ENCODE assay signal across 7 mouse cellular contexts in the genomic region with DNA sequence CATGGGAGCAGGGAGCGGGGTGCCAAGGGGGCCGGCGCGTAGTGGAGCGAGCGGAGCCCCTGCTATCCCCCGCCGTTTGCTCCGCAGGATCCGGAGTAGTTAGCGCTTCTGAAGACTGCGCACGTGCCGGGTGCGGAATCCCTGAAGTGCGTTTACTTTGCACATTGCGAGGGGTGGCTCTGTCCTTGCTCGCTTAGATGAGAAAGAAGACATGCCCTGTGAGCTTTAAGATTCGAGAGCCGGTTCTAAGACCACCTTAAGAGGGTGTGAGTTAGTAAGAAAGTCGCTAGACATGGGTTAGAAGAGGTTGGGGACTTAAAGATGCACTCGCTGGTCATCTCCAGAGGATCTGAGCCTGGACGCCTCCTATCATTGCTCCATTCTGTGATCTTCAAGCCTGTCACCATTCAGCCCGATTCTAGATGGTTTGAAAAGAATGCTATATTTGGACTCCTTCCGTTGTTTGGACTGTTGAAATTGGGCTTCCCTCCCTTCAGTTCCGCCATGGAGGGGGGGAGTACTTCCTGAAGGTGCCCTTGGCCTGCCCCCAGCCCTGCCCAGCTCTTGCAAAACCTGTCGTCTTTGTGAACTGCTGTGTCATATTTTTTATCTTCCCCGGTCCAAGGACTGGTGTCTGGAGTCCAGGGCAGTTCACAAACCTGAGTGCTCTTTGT. TPM values are rescaled to one million over a fixed set of nuclear protein-coding genes. Genes with fewer than 3 reads are reported as not detected.
A peak's percentile ranks its signal among the peaks of the same experiment; 100 is the strongest.
DNase-seq lines count a peak whose midpoint lies in the region; ATAC-seq and TF ChIP-seq lines count a peak whose summit lies in the region.

No protein-coding gene starts in this region.

- TF ChIP-seq POLR2A in MEL (IDR thresholded peaks at IDR 0.05; ENCODE audit: control insufficient read depth in 1 of 2, insufficient read depth in 1 of 2, low read depth in 1 of 2, low read length in 2 of 2, poor library complexity in 1 of 2) = peak; percentile 39 to 45; a peak in 2 of 4 replicates
- TF ChIP-seq POLR2A in kidney, adult 2 months (IDR thresholded peaks at IDR 0.05; ENCODE audit: low read depth, low read length) = no peak

- H3K36me3 ChIP-seq in MEL (ENCODE audit: control insufficient read depth in 1 of 2, insufficient read depth in 2 of 2, low read length in 2 of 2) = peaks cover 14 to 16% of the 10 kb centered on the region in 2 experiments
- H3K36me3 ChIP-seq in kidney, adult 2 months (ENCODE audit: control insufficient read depth, insufficient read depth, low read length) = no peaks in the 10 kb centered on the region; the same call in 1 of the 2 replicates
- peaks cover 5% of the 10 kb centered on the region; the same call in 1 of the 2 replicates for H3K36me3 ChIP-seq in lung, embryonic 16.5 days (ENCODE audit: control insufficient read depth, insufficient read depth, low read length)

- H3K9me3 ChIP-seq in MEL (replicated peaks; ENCODE audit: insufficient read depth, low read length) = no peaks in the 10 kb centered on the region
- H3K9me3 ChIP-seq in lung, embryonic 16.5 days (ENCODE audit: control insufficient read depth, low read length) = no peaks in the 10 kb centered on the region

- peaks cover 4 to 11% of the 10 kb centered on the region in 2 experiments; a peak in 2 of 4 replicates for H3K4me1 ChIP-seq in MEL (ENCODE audit: control insufficient read depth in 1 of 2, insufficient read depth in 2 of 2, low read length in 2 of 2)
- H3K4me1 ChIP-seq in kidney, adult 2 months (ENCODE audit: control insufficient read depth, insufficient read depth, low read length) = peaks cover 5% of the 10 kb centered on the region; the same call in 1 of the 2 replicates
- peaks cover 18% of the 10 kb centered on the region for H3K4me1 ChIP-seq in lung, embryonic 16.5 days (replicated peaks; ENCODE audit: control insufficient read depth, insufficient read depth, low read length)

- H3K4me2 ChIP-seq in lung, embryonic 16.5 days (ENCODE audit: low read depth, low read length) = peak overlapping the region; percentile 61

- peak; percentile 81 for DNase-seq in MEL (ENCODE audit: low read depth, low spot score)
- peak; percentile 90 for DNase-seq in adrenal gland, postnatal 14 days
- peak; percentile 42 to 55 for DNase-seq in heart, adult 9 months (ENCODE audit: low spot score in 2 of 2)
- DNase-seq in kidney, adult 2 months = peak; percentile 79
- no peak for DNase-seq in c-Kit-positive CD71-positive TER-119-positive erythroid progenitor cells, embryonic 14.5 days (ENCODE audit: low spot score)

- no peaks in the 10 kb centered on the region for H3K27me3 ChIP-seq in MEL (ENCODE audit: control insufficient read depth in 1 of 2, insufficient read depth in 2 of 2, low read length in 2 of 2)
- H3K27me3 ChIP-seq in kidney, adult 2 months (replicated peaks; ENCODE audit: control insufficient read depth, insufficient read depth, low read length) = no peaks in the 10 kb centered on the region
- no peaks in the 10 kb centered on the region for H3K27me3 ChIP-seq in lung, embryonic 16.5 days (ENCODE audit: control insufficient read depth, insufficient read depth, low read depth, low read length)

- ATAC-seq in lung, embryonic 16.5 days (ENCODE audit: low read depth) = peak; percentile 3; the same call in 1 of the 2 replicates
- peak; percentile 80 for ATAC-seq in neutrophil, adult 5-6 weeks (ENCODE audit: extremely low read depth, insufficient number of reproducible peaks, low FRiP score, poor library complexity, severe bottlenecking)

- WGBS in kidney, adult 2 months = 2% methylated on average over 28 of the region's 28 CpGs
- 1% methylated on average over 28 of the region's 28 CpGs for WGBS in lung, embryonic 16.5 days

- peaks cover 43% of the 10 kb centered on the region for H3K79me2 ChIP-seq in MEL (ENCODE audit: control insufficient read depth, insufficient read depth, low read length, poor library complexity)

- TF ChIP-seq RAD21 in MEL (IDR thresholded peaks at IDR 0.05; ENCODE audit: low read depth, low read length) = no peak

- no peak; a peak in 1 of 4 replicates for TF ChIP-seq EP300 in MEL (IDR thresholded peaks at IDR 0.05; ENCODE audit: low read depth in 1 of 2, low read length in 2 of 2)

- peak overlapping the region; percentile 95 to 100 for H3K4me3 ChIP-seq in MEL (ENCODE audit: control insufficient read depth in 1 of 2, insufficient read depth in 1 of 2, low read depth in 2 of 2, low read length in 2 of 2)
- H3K4me3 ChIP-seq in kidney, adult 2 months (ENCODE audit: insufficient read depth, low read depth, low read length) = peak overlapping the region; percentile 81
- peak overlapping the region; percentile 98 for H3K4me3 ChIP-seq in lung, embryonic 16.5 days (ENCODE audit: low read length)

- H3K27ac ChIP-seq in MEL (ENCODE audit: control insufficient read depth, low read depth, low read length) = peak overlapping the region; percentile 80
- peak overlapping the region; percentile 82 for H3K27ac ChIP-seq in kidney, adult 2 months (ENCODE audit: insufficient read depth, low read depth, low read length)
- H3K27ac ChIP-seq in lung, embryonic 16.5 days (ENCODE audit: low read length) = peak overlapping the region; percentile 94

- H3K9ac ChIP-seq in MEL (ENCODE audit: control insufficient read depth, low read depth, low read length, poor library complexity, severe bottlenecking) = peak overlapping the region; percentile 94
- peak overlapping the region; percentile 99 for H3K9ac ChIP-seq in lung, embryonic 16.5 days (ENCODE audit: low read length)

- no peak for TF ChIP-seq CTCF in MEL (IDR thresholded peaks at IDR 0.05 in 2 of 3, conservative IDR thresholded peaks at IDR 0.05 in 1 of 3; ENCODE audit: control insufficient read depth in 1 of 3, insufficient read depth in 1 of 3, low read depth in 2 of 3, low read length in 3 of 3, poor library complexity in 1 of 3, severe bottlenecking in 1 of 3)
- TF ChIP-seq CTCF in kidney, adult 2 months (conservative IDR thresholded peaks at IDR 0.05; ENCODE audit: insufficient read depth, insufficient read length, low read depth, low read length) = no peak

TF ChIP-seq in MEL, 35 proteins besides CTCF, POLR2A, EP300 and RAD21 (continues in another document):
- TF ChIP-seq MAX (IDR thresholded peaks at IDR 0.05; ENCODE audit: low read length) (peak; percentile 49), RCOR1 (IDR thresholded peaks at IDR 0.05; ENCODE audit: low read depth, low read length) (no peak), SIN3A (IDR thresholded peaks at IDR 0.05; ENCODE audit: low read length) (peak; percentile 73; the same call in 1 of the 2 replicates), TBP (IDR thresholded peaks at IDR 0.05; ENCODE audit: low read depth, low read length) (peak; percentile 53; the same call in 1 of the 2 replicates), MYB (IDR thresholded peaks at IDR 0.05; ENCODE audit: low read depth, low read length) (no peak), MYC (IDR thresholded peaks at IDR 0.05; ENCODE audit: low read depth, low read length) (peak; percentile 46; the same call in 1 of the 2 replicates), ETS1 (IDR thresholded peaks at IDR 0.05; ENCODE audit: low read depth, low read length) (peak; percentile 50; the same call in 1 of the 2 replicates), TAL1 (IDR thresholded peaks at IDR 0.05; ENCODE audit: low read length) (no peak), POLR2AphosphoS2 (IDR thresholded peaks at IDR 0.05; ENCODE audit: low read length) (no peak), GABPA (IDR thresholded peaks at IDR 0.05; ENCODE audit: low read depth, low read length) (no peak), BHLHE40 (IDR thresholded peaks at IDR 0.05; ENCODE audit: borderline replicate concordance, low read depth, low read length) (peak; percentile 63; the same call in 1 of the 2 replicates), JUND (IDR thresholded peaks at IDR 0.05; ENCODE audit: low read depth, low read length) (no peak), MEF2A (IDR thresholded peaks at IDR 0.05; ENCODE audit: extremely low read depth, insufficient replicate concordance, low read depth, low read length, poor library complexity, severe bottlenecking) (0 out of 2 replicates have a peak, but pooled peaks have one; percentile 8), USF1 (IDR thresholded peaks at IDR 0.05; ENCODE audit: low read depth, low read length) (no peak), NRF1 (IDR thresholded peaks at IDR 0.05; ENCODE audit: insufficient read depth, low read depth, low read length, poor library complexity, severe bottlenecking) (no peak)

RNA-seq across cellular contexts. Expression of gene Rab5if, which starts 0.7 kb away (rescaled TPM):
- total RNA-seq in MEL (2012; rRNA removed) = 211 and 226 TPM in 2 replicates
- 100 to 1,000 TPM; 263 to 315 TPM for polyA plus RNA-seq in MEL (2012; ENCODE audit: insufficient read depth in 1 of 2, insufficient read length in 2 of 2, low read depth in 1 of 2, low replicate concordance in 2 of 2, missing spikeins in 1 of 2)
- 269 and 294 TPM in 2 replicates for total RNA-seq in adrenal gland, postnatal 14 days (2021)
- polyA plus RNA-seq in kidney, adult 2 months (2012; rRNA removed) = 127 and 129 TPM in 2 replicates
- polyA plus RNA-seq in lung, embryonic 16.5 days (2015; fragmentation: Nextera tagmentation; extraction: Ambion mirVana) = 164 and 170 TPM in 2 replicates
- total RNA-seq in neutrophil, adult 5-6 weeks (2017) = 107 and 115 TPM in 2 replicates

RNA-seq across cellular contexts. Expression of gene 4930518I15Rik, which starts 5.9 kb away (rescaled TPM):
- total RNA-seq in MEL (2012; rRNA removed) = 0.23 TPM in 1 of 2 replicates, not detected in the other
- polyA plus RNA-seq in MEL (2012; ENCODE audit: insufficient read depth in 1 of 2, insufficient read length in 2 of 2, low read depth in 1 of 2, low replicate concordance in 2 of 2, missing spikeins in 1 of 2) = under 1 TPM in 1 of 2 experiments, not detected in 1; 0.60 TPM
- 2.8 and 4.1 TPM in 2 replicates for total RNA-seq in adrenal gland, postnatal 14 days (2021)
- polyA plus RNA-seq in kidney, adult 2 months (2012; rRNA removed) = 1.1 and 1.2 TPM in 2 replicates
- 7.6 and 9.2 TPM in 2 replicates for polyA plus RNA-seq in lung, embryonic 16.5 days (2015; fragmentation: Nextera tagmentation; extraction: Ambion mirVana)
- 6.9 and 8.0 TPM in 2 replicates for total RNA-seq in neutrophil, adult 5-6 weeks (2017)

RNA-seq across cellular contexts. Expression of gene Sla2, which starts 23.4 kb away (rescaled TPM):
- total RNA-seq in MEL (2012; rRNA removed) = 7.7 and 9.0 TPM in 2 replicates
- under 1 TPM in 1 of 2 experiments, not detected in 1; 0.40 TPM for polyA plus RNA-seq in MEL (2012; ENCODE audit: insufficient read depth in 1 of 2, insufficient read length in 2 of 2, low read depth in 1 of 2, low replicate concordance in 2 of 2, missing spikeins in 1 of 2)
- total RNA-seq in adrenal gland, postnatal 14 days (2021) = 0.26 and 1.2 TPM in 2 replicates
- 0.10 and 0.67 TPM in 2 replicates for polyA plus RNA-seq in kidney, adult 2 months (2012; rRNA removed)
- polyA plus RNA-seq in lung, embryonic 16.5 days (2015; fragmentation: Nextera tagmentation; extraction: Ambion mirVana) = 0.63 and 2.0 TPM in 2 replicates
- 4.8 and 5.5 TPM in 2 replicates for total RNA-seq in neutrophil, adult 5-6 weeks (2017)

RNA-seq across cellular contexts. Expression of gene Tgif2, which starts 23.8 kb away (rescaled TPM):
- 15.2 and 16.9 TPM in 2 replicates for total RNA-seq in MEL (2012; rRNA removed)
- polyA plus RNA-seq in MEL (2012; ENCODE audit: insufficient read depth in 1 of 2, insufficient read length in 2 of 2, low read depth in 1 of 2, low replicate concordance in 2 of 2, missing spikeins in 1 of 2) = 10 to 100 TPM in 1 of 2 experiments, not detected in 1; 43.3 TPM
- 6.9 and 7.7 TPM in 2 replicates for total RNA-seq in adrenal gland, postnatal 14 days (2021)
- 3.8 and 4.6 TPM in 2 replicates for polyA plus RNA-seq in kidney, adult 2 months (2012; rRNA removed)
- polyA plus RNA-seq in lung, embryonic 16.5 days (2015; fragmentation: Nextera tagmentation; extraction: Ambion mirVana) = 43.9 and 47.7 TPM in 2 replicates
- total RNA-seq in neutrophil, adult 5-6 weeks (2017) = 9.9 and 15.8 TPM in 2 replicates
